Mouse (Mus musculus): Measurements from ENCODE around the gene Gmds. TPM values are rescaled to one million over a fixed set of nuclear protein-coding genes. Genes with fewer than 3 reads are reported as not detected.

Gene Gmds
- polyA plus RNA-seq, 1 experiment from 2014 or later = 28.4 TPM

GRCm38 (mm10) chr13:31943482-31944275, 394.9 kb downstream of the Gmds start:
- Histone ChIP-seq H3K27me3 (ENCODE audit: poor library complexity, severe bottlenecking) (no peaks in the 10 kb centered on the region), H3K4me3 (no peak overlapping the region), H3K9me3 (no peaks in the 10 kb centered on the region), H3K27ac (peak overlapping the region; percentile 16; the same call in 1 of the 2 replicates), H3K36me3 (replicated peaks) (no peaks in the 10 kb centered on the region), H3K4me1 (peaks cover 11% of the 10 kb centered on the region; the same call in 1 of the 2 replicates)
- no peak for DNase-seq (ENCODE audit: extremely low spot score, low spot score)
- WGBS = 48% methylated on average over 7 of the region's 7 CpGs

DNA sequence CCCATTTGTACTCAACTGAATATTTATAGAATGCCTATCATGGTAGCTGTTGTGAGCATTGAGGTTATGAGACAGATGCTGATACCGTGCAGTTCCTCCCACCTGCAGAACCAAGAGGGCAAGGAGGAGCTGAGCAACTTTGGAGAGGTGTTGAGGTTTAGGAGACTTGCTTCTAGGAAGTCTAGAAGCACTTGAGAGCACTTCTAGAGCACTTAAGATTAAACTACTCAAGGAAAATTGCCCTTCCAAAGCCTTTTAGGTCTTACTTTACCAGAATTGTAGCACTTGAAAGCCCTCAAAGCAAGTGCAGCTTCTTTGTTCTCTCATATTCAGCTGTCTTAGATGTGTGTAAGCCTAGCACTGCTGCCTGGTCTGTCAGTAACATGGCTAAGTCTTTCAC, 409.2 kb downstream of the Gmds start:
- WGBS = 93% methylated on average over 1 of the region's 1 CpGs
- Histone ChIP-seq H3K4me1 (no peaks in the 10 kb centered on the region), H3K9me3 (no peaks in the 10 kb centered on the region), H3K4me3 (no peak overlapping the region), H3K27ac (no peak overlapping the region), H3K36me3 (replicated peaks) (no peaks in the 10 kb centered on the region), H3K27me3 (ENCODE audit: poor library complexity, severe bottlenecking) (no peaks in the 10 kb centered on the region)
- no peak for DNase-seq (ENCODE audit: extremely low spot score, low spot score)

- WGBS = 72% methylated on average over 5 of the region's 5 CpGs
- H3K27ac ChIP-seq = no peak overlapping the region
Observed at GRCm38 (mm10) chr13:31926599-31926998, 411.9 kb downstream of the Gmds start.

DNA sequence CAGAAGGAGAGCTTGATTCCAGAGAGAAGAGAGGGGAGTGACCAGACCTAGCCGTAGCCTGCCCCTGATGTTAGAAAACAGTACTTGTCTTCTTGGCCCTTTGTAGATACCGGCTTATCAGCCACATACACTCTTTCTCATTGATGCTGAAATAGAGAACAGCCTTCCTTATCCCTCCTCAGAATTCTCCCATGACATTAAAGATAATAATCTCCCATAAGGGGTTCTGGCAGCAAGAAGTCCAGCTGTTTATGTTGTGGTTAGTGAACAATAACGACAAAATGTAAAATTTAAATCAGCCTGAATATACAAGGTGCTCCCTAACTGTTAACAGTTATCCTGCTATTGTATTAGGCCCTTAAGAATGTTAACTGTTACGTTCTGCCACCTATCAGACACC, 414.0 kb downstream of the Gmds start:
- Histone ChIP-seq H3K9me3 (no peaks in the 10 kb centered on the region), H3K36me3 (replicated peaks) (no peaks in the 10 kb centered on the region)
- no peak for DNase-seq (ENCODE audit: extremely low spot score, low spot score)

More at GRCm38 (mm10) chr13:31926599-31926998, 411.9 kb downstream of the Gmds start:
- Histone ChIP-seq H3K36me3 (replicated peaks) (no peaks in the 10 kb centered on the region), H3K27me3 (ENCODE audit: poor library complexity, severe bottlenecking) (no peaks in the 10 kb centered on the region), H3K4me1 (no peaks in the 10 kb centered on the region), H3K4me3 (no peak overlapping the region), H3K9me3 (no peaks in the 10 kb centered on the region)
- DNase-seq (ENCODE audit: extremely low spot score, low spot score) = no peak

GRCm38 (mm10) chr13:31919716-31920115, 418.8 kb downstream of the Gmds start:
- H3K36me3 ChIP-seq (replicated peaks) = no peaks in the 10 kb centered on the region

More for the DNA sequence above, 414.0 kb downstream of the Gmds start:
- Histone ChIP-seq H3K27me3 (ENCODE audit: poor library complexity, severe bottlenecking) (no peaks in the 10 kb centered on the region), H3K27ac (no peak overlapping the region), H3K4me1 (no peaks in the 10 kb centered on the region), H3K4me3 (no peak overlapping the region)
- 75% methylated on average over 4 of the region's 4 CpGs for WGBS

GRCm38 (mm10) chr13:31917387-31917786, 421.2 kb downstream of the Gmds start:
- Histone ChIP-seq H3K27me3 (ENCODE audit: poor library complexity, severe bottlenecking) (0 out of 2 replicates have a peak, but pooled peaks cover 9% of the 10 kb centered on the region), H3K27ac (no peak overlapping the region), H3K36me3 (replicated peaks) (no peaks in the 10 kb centered on the region), H3K4me3 (no peak overlapping the region), H3K9me3 (no peaks in the 10 kb centered on the region), H3K4me1 (peaks cover 32% of the 10 kb centered on the region)
- 40% methylated on average over 5 of the region's 5 CpGs for WGBS
- DNase-seq (ENCODE audit: extremely low spot score, low spot score) = no peak

More at GRCm38 (mm10) chr13:31919716-31920115, 418.8 kb downstream of the Gmds start:
- WGBS = 91% methylated on average over 2 of the region's 2 CpGs
- H3K27ac ChIP-seq = no peak overlapping the region
- no peak overlapping the region for H3K4me3 ChIP-seq
- H3K27me3 ChIP-seq (ENCODE audit: poor library complexity, severe bottlenecking) = 0 out of 2 replicates have a peak, but pooled peaks cover 9% of the 10 kb centered on the region
- peaks cover 31% of the 10 kb centered on the region for H3K4me1 ChIP-seq
- H3K9me3 ChIP-seq = no peaks in the 10 kb centered on the region
- no peak for DNase-seq (ENCODE audit: extremely low spot score, low spot score)

DNA sequence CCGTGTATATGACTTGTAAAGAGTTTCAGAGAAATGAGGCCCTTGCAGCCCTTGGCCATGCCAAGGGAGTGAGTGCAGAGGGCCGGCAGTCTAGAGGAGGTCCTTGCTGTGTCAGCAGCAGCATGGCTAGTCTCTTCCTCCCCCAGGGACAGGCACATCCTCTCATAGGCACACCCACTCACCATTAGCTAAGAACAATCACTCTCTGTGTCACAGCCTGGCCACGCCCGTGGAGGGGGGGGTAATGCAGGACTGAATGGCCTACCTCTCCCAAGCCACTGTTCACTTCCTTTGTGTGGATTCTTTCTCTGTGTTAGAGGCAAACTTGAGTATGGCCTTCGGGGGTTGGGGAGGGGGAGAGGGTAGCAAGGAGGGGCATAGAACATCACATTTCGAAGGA, 422.8 kb downstream of the Gmds start:
- H3K4me3 ChIP-seq = no peak overlapping the region
- no peak for DNase-seq (ENCODE audit: extremely low spot score, low spot score)
- 59% methylated on average over 6 of the region's 6 CpGs for WGBS
- peaks cover 49% of the 10 kb centered on the region for H3K4me1 ChIP-seq
- H3K27ac ChIP-seq = no peak overlapping the region
- 0 out of 2 replicates have a peak, but pooled peaks cover 9% of the 10 kb centered on the region for H3K27me3 ChIP-seq (ENCODE audit: poor library complexity, severe bottlenecking)
- no peaks in the 10 kb centered on the region for H3K36me3 ChIP-seq (replicated peaks)
- no peaks in the 10 kb centered on the region for H3K9me3 ChIP-seq

GRCm38 (mm10) chr13:31914901-31915587, 423.5 kb downstream of the Gmds start:
- 0 out of 2 replicates have a peak, but pooled peaks cover 9% of the 10 kb centered on the region for H3K27me3 ChIP-seq (ENCODE audit: poor library complexity, severe bottlenecking)
- 65% methylated on average over 4 of the region's 4 CpGs for WGBS
- no peak overlapping the region for H3K27ac ChIP-seq
- peaks cover 56% of the 10 kb centered on the region for H3K4me1 ChIP-seq
- no peaks in the 10 kb centered on the region for H3K9me3 ChIP-seq
- DNase-seq (ENCODE audit: extremely low spot score, low spot score) = no peak
- no peaks in the 10 kb centered on the region for H3K36me3 ChIP-seq (replicated peaks)
- H3K4me3 ChIP-seq = no peak overlapping the region

DNA sequence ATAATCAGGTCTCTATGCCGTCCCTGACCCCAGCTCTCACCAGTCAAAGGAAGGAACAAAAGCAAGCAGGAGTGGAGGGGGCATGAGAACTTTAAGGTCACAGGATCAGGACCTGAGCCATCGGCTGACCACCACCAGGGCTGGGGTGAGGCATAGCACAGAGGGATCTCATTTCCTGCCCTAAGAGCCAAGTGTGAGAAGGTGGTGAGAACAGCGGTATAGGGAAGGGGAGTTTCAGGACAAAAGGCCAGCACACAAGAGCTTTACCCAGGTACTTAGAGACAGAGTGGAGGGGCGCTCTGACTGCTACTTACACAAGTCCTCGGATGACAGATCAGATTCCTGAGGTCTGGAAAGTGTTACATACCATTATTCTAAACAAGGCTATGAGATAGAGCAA, 426.6 kb downstream of the Gmds start:
- Histone ChIP-seq H3K4me3 (no peak overlapping the region), H3K27me3 (ENCODE audit: poor library complexity, severe bottlenecking) (0 out of 2 replicates have a peak, but pooled peaks cover 9% of the 10 kb centered on the region), H3K36me3 (replicated peaks) (no peaks in the 10 kb centered on the region), H3K4me1 (peaks cover 43% of the 10 kb centered on the region), H3K27ac (peak overlapping the region; percentile 54), H3K9me3 (no peaks in the 10 kb centered on the region)
- 4% methylated on average over 5 of the region's 5 CpGs for WGBS
- DNase-seq (ENCODE audit: extremely low spot score, low spot score) = peak; percentile 45

DNA sequence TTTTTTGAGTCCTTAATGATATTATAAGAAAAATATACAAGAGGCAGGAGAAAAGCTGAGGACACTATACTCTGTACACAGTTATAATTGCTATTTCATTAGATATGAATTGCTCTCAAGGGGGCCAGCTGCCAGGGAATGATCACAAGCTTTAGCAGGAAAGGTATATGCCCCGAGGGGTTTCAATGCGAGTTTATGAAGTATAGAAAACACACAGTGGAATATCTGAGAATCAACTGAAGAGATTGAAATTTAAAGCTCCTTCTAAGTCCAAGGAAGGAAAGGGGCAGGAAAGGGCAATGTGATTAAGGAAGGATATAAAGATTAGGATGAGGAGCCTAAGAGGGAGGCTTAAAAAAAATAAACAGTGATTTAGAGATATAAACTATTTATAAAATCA, 427.2 kb downstream of the Gmds start:
- H3K4me3 ChIP-seq = no peak overlapping the region
- WGBS = 51% methylated on average over 2 of the region's 2 CpGs
- no peak overlapping the region for H3K27ac ChIP-seq
- H3K27me3 ChIP-seq (ENCODE audit: poor library complexity, severe bottlenecking) = 0 out of 2 replicates have a peak, but pooled peaks cover 9% of the 10 kb centered on the region
- H3K4me1 ChIP-seq = peaks cover 41% of the 10 kb centered on the region
- H3K36me3 ChIP-seq (replicated peaks) = no peaks in the 10 kb centered on the region
- DNase-seq (ENCODE audit: extremely low spot score, low spot score) = no peak
- H3K9me3 ChIP-seq = no peaks in the 10 kb centered on the region

DNA sequence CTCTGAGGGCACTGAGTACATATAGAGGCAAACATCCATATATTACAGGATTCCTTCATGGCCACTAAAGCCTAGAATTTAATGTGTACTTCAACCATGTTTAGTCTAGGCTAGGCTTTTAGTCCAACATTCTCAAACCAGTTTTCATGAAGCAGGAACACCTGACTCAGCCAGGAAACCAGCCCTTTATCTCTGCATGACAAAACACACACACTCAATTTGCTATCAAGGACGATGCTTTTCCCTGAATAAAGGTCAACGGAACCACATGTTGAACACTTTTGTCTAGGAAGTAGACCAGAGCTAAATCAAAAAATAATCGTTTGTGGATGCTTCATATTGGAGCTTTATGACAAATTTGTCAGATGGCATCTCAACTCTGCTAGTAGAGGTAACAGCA, 429.5 kb downstream of the Gmds start:
- Histone ChIP-seq H3K4me3 (no peak overlapping the region), H3K36me3 (replicated peaks) (no peaks in the 10 kb centered on the region), H3K27ac (no peak overlapping the region), H3K4me1 (peaks cover 25% of the 10 kb centered on the region), H3K9me3 (no peaks in the 10 kb centered on the region), H3K27me3 (ENCODE audit: poor library complexity, severe bottlenecking) (no peaks in the 10 kb centered on the region)
- DNase-seq (ENCODE audit: extremely low spot score, low spot score) = no peak
- WGBS = 87% methylated on average over 3 of the region's 3 CpGs

GRCm38 (mm10) chr13:31906514-31906913, 432.0 kb downstream of the Gmds start:
- Histone ChIP-seq H3K9me3 (no peaks in the 10 kb centered on the region), H3K27ac (no peak overlapping the region), H3K4me3 (no peak overlapping the region), H3K4me1 (peaks cover 15% of the 10 kb centered on the region), H3K36me3 (replicated peaks) (no peaks in the 10 kb centered on the region), H3K27me3 (ENCODE audit: poor library complexity, severe bottlenecking) (no peaks in the 10 kb centered on the region)
- 67% methylated on average over 1 of the region's 1 CpGs for WGBS
- DNase-seq (ENCODE audit: extremely low spot score, low spot score) = no peak

- no peaks in the 10 kb centered on the region for H3K9me3 ChIP-seq
- 58% methylated on average over 3 of the region's 3 CpGs for WGBS
- no peaks in the 10 kb centered on the region for H3K4me1 ChIP-seq
- H3K36me3 ChIP-seq (replicated peaks) = no peaks in the 10 kb centered on the region
- H3K27ac ChIP-seq = no peak overlapping the region
- H3K4me3 ChIP-seq = no peak overlapping the region
- H3K27me3 ChIP-seq (ENCODE audit: poor library complexity, severe bottlenecking) = no peaks in the 10 kb centered on the region
- DNase-seq (ENCODE audit: extremely low spot score, low spot score) = no peak
Observed at GRCm38 (mm10) chr13:31900191-31900590, 438.3 kb downstream of the Gmds start.

All from forebrain, embryonic 10.5 days (tissue).